Mouse (Mus musculus): ENCODE results near the gene Slc22a29.
"Not testable (repeated sequence)": the region's sequence is repeated elsewhere in the genome, so short reads cannot be mapped to it uniquely, and the experiment has no call there.

Slc22a29 gene

GRCm38 (mm10) chr19:8218800-8219199 lies at the start of gene Slc22a29:
Gene Slc22a29, minus strand, starts transcription at chr19:8218900.
- no peak for DNase-seq (ENCODE audit: low read depth, low spot score)

- no peak for DNase-seq (ENCODE audit: low read depth, low spot score)
Observed at GRCm38 (mm10) chr19:8265324-8265723, 46.6 kb upstream of the Slc22a29 start.

GRCm38 (mm10) chr19:8252705-8253037 lies 34.0 kb upstream of the Slc22a29 start:
- DNase-seq (ENCODE audit: low read depth, low spot score), result no peak

- peak; percentile 92 for DNase-seq (ENCODE audit: low read depth, low spot score)
Observed at GRCm38 (mm10) chr19:8251896-8252704, 33.4 kb upstream of the Slc22a29 start.

- no peak for DNase-seq (ENCODE audit: low read depth, low spot score)
Observed at GRCm38 (mm10) chr19:8228916-8229315, 10.2 kb upstream of the Slc22a29 start.

- DNase-seq (ENCODE audit: low read depth, low spot score), result no peak
Observed at GRCm38 (mm10) chr19:8148787-8149523, 69.7 kb downstream of the Slc22a29 start.

GRCm38 (mm10) chr19:8142716-8143115 lies 76.0 kb downstream of the Slc22a29 start:
- DNase-seq (ENCODE audit: low read depth, low spot score), result not testable (repeated sequence)

DNA sequence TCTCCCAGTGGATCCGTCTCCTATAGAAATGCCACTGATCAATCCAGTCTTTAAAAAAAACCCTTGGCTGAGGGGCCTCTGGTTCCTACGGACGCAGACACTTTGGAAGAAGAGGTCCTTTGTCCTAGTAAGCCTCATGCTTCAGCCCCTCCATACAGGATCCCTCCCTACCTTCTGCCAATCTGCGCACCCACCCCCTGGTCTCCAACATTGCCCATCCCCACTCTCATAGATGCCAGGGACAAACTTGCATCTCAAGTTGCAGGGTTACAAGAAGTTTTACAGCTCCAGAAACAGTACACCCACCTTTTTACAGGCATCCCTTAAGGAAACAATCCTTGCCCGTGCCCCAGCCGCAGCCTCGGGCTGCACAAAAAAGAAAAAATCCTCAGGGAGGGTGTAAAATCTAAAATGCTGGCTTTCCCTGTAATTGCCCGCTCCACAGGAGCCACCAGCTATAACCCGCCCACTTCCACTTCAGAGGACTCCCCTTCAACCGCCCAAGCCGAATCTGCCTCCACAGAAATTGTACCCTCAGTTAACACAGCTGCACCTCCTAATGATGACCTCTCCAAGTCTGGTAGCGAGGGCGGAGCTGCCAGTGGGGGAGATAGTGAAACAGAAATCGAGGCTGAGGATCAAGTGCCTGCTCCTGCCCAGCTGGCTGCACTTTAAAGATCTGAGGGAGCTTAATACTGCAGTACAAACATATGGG lies 84.4 kb downstream of the Slc22a29 start:
- DNase-seq (ENCODE audit: low read depth, low spot score), result not testable (repeated sequence)

GRCm38 (mm10) chr19:8131881-8132280 lies 86.8 kb downstream of the Slc22a29 start, which contains the start of gene Slc22a28:
Gene Slc22a28, minus strand, starts transcription at chr19:8131982.
- not testable (repeated sequence) for DNase-seq (ENCODE audit: low read depth, low spot score)

Measured in CD4-positive, CD25-positive, alpha-beta regulatory T cell, adult 2 months (primary cell).